Mouse (Mus musculus) left cerebral cortex, adult 11 months (tissue): ENCODE data around the gene Ankrd44.
"Not testable (repeated sequence)": the region's sequence is repeated elsewhere in the genome, so short reads cannot be mapped to it uniquely, and the experiment has no call there.

Experiments
- DNase-seq: peaks from one replicate; pipeline ENCODE4 v3.0.0; 2022; ENCODE audit warnings: low spot score

The Ankrd44 gene

DNA sequence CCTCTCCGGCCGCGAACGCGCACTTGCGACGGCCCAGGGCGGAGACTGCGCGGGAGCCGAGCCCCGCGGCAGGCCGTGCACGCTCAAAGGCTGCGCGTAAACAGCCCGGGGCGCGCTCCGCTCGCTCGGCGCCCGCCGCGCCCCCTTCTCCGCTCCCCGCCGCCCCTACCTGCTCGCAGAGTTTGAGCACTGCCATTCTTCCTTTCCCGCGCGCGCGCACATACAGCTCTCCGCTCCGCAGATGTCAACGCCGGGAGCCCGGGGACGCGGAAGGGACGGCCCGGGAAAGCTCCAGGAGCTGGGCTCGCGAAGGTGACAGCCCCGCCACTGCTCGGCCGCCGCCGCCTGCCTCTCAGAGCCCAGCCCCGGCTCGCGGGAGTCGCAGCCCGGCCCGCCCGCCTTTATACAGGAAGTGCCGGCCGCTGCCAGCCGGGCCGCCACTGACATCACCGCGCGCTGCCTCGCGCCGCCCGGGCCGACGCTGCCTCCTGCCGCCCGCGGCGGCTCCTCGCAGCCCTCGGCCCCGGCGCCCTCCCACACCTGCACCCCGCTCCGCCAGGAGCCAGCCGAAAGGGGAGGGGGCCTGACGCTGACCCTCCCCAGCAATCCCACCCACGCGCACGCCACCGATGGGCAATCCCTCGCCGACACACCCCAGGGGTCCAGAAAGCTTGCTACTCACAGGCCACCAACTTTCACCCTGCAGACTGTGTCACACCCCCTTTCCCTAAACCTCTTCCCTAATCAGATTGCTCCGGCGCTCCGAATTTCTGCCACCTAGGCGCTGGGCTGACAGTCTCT, at the start of gene Ankrd44:
TSS of gene Ankrd44 (minus strand) at position 417 of the 801 bp plus-strand sequence.
- peak; percentile 60 for DNase-seq

GRCm38 (mm10) chr1:54971687-54972404, 45.7 kb upstream of the Ankrd44 start:
- no peak for DNase-seq

DNA sequence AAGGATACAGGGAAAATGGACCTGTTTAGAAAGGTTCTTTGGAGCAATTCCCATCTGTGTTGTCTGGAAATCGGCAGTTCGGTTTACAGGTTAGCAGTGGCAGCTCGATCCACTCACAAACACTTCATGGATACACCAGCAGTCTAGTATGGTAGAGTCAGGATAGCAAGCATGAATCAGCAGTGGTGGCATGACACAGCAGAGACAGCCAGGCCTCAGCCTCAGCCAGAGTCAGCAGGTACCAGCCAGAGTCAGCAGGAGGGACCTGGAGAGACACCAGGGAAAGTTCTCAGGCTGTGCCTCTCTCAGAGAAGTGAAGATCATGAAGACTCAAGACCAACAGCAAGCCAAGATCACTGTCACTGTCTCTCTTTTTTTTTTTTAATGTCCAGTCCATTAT, 40.7 kb upstream of the Ankrd44 start:
- no peak for DNase-seq

DNA sequence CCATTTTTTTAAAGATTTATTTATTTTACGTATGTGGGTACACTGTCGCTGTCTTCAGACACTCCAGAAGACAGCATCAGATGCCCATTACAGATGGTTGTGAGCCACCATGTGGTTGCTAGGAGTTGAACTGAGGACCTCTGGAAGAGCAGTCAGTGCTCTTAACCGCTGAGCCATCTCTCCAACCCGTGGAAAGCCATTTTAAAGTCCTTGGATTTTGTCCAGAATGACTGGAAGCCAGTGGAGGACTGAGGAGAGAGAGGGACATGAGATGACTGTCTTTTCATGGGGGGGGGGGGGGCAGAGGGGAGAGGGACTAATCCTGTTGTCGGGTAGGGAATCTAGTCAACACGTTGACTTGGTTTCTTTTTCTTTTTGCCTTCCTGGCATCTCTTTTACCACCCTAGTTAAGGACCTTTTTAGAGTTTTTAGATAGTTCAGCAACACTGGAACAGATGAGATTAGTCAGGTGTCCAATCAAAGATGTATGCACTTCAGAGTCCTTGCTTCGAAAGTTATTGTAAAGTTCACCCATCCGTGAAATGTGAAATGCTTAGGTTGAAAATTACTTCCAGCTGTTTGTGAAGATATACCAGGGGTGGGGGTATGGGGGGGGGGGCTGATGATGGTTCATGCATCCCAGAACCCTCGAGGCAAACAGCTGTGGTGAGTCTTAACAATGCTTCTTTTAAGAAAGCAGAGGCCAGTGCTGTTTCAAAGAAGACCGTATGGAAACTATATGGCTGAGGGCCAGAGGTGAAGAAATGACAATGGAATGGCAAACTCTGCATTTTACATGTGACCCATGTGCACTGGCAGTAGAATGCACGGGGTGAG, 39.2 kb upstream of the Ankrd44 start:
- no peak for DNase-seq

DNA sequence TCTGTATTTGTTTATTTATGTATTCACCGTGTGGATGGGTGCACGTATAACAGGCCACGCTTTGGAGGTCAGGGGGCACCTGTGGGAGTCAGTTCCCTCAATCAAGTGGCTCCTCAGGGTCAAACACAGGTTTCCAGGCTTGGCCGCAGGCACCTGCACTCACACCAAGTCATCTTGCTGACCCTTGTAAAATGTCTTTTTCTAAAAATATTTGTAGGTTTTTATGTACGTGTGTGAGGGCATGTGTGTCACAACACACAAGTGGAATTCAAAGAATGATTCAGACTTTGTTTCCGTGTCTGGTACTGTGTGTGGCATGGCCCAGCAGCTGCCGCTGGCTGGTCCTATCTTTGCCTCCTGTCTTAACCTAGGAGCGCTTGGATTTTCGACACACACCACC, 35.5 kb upstream of the Ankrd44 start:
- DNase-seq = no peak

GRCm38 (mm10) chr1:54960613-54961165, 34.5 kb upstream of the Ankrd44 start:
- no peak for DNase-seq

DNA sequence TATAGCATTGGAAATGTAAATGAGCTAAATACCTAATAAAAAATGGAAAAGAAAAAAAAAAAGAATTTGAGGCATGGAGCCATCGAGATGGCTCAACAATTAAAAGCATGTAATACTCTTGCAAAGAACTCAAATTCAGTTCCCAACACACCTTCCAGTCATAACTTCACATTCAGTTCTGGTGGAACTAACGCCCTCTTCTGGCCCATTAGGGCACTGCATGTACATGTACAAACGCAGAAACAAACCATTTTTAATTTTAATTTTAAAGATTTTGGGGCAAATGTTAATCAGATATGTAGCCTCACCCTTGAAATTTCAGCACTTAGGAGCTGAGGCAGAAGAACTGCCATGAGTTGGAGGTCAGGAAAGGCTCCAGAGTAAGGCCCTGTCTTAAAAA, 32.3 kb upstream of the Ankrd44 start:
- DNase-seq = no peak

- DNase-seq = not testable (repeated sequence)
These were observed 30.8 kb upstream of the Ankrd44 start for GRCm38 (mm10) chr1:54956995-54957394.

DNA sequence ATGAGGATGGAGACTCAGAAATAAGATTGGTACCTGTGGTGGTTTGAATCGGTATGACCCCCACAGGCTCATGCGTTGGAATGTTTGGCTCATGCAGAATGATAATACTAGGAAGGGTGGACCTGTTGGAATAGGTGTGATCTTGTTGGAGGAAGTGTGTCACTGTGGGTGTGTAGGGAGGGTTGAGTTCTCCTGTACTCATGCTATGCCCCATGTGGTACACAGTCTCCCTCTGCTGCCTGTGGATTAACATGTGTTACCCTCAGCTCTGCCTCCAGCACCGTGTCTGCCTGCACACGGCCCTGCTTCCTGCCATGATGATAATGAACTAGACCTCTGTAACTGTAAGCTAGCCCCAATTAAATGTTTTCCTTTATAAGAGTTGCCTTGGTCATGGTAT, 28.7 kb upstream of the Ankrd44 start:
- DNase-seq = no peak

DNA sequence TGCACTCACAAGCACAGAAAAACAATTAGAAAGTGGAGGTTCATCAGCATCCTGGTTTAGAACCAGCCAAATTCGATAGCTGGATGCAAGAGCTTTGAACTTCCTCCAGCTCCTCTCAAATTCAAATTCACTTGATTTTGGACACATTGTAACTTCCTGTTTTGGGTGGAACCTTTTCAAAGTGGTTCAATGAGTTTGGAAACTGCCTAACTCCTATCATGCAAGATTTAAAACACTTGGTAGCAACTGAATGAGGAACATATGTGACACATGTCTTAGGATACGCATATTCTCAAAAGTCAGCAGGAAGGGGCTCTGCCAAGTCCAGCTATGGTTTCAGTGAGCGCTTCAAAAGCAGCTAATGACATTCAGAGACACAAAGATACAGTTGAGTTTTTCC, 18.5 kb upstream of the Ankrd44 start:
- DNase-seq = no peak

- no peak for DNase-seq
These were observed 9.3 kb upstream of the Ankrd44 start for GRCm38 (mm10) chr1:54935466-54935865.

- no peak for DNase-seq
These were observed 8.7 kb upstream of the Ankrd44 start for GRCm38 (mm10) chr1:54934911-54935310.

GRCm38 (mm10) chr1:54933646-54934045, 7.5 kb upstream of the Ankrd44 start:
- DNase-seq = no peak

DNA sequence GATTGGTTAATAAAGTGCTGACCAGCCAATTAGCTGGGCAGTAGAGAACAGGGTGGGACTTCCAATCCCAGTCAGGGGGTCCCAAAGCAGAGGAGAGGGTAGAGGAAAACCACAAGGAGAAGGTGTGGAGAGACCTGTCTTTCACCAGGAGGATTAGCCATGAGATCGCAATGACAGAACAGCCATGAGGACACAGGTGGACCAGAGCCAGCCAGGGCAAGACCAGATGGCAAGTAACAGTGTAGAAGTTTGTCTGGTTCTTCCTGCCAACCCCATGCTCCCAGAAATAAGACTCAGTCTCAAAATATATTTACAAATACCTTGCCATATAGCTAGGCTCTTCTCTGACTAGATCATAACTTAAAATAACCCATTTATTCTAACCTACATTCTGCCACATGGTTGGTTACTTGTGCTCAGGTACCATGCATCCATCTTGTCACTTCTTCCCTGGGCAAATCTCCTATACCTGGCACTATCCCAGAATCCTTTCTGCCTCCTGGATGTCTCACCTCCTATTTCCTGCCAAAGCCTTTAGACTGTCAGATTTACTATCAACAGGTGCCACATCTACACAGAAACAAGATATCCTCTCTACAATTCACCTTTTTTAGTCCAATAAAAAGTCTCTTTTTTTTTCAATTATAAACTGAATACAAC, 6.4 kb upstream of the Ankrd44 start:
- no peak for DNase-seq

- no peak for DNase-seq
These were observed 5.0 kb upstream of the Ankrd44 start for GRCm38 (mm10) chr1:54931231-54931630.

- no peak for DNase-seq
These were observed 4.5 kb upstream of the Ankrd44 start for GRCm38 (mm10) chr1:54930670-54931200.

DNA sequence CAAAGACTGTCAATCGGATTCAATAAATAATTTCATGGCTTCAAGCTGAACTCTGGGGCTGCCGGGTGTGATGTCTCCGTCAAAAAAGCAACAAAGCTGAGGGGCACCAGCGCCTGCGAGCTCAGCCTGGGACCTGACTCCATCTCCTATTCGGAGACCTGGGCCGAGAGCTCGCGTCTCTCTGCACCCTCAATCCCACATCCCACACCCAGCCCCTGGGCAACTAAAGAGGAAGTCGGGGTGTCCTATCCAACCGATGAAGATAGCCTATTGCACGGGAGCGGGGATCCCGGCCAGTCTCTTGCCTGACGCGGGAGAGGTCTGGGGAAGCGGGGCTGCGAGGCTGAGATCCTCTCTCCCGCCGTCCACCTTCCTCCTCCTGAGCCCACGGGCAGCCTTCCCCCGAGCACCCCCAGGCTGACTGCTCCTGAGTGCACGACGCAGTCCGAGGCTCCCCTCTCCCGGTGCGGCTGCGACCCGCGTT, 694 bp downstream of the Ankrd44 start:
- DNase-seq = no peak

- DNase-seq = no peak
These were observed 1.4 kb downstream of the Ankrd44 start for GRCm38 (mm10) chr1:54924760-54925159.

- DNase-seq = no peak
These were observed 1.9 kb downstream of the Ankrd44 start for GRCm38 (mm10) chr1:54924309-54924685.

DNA sequence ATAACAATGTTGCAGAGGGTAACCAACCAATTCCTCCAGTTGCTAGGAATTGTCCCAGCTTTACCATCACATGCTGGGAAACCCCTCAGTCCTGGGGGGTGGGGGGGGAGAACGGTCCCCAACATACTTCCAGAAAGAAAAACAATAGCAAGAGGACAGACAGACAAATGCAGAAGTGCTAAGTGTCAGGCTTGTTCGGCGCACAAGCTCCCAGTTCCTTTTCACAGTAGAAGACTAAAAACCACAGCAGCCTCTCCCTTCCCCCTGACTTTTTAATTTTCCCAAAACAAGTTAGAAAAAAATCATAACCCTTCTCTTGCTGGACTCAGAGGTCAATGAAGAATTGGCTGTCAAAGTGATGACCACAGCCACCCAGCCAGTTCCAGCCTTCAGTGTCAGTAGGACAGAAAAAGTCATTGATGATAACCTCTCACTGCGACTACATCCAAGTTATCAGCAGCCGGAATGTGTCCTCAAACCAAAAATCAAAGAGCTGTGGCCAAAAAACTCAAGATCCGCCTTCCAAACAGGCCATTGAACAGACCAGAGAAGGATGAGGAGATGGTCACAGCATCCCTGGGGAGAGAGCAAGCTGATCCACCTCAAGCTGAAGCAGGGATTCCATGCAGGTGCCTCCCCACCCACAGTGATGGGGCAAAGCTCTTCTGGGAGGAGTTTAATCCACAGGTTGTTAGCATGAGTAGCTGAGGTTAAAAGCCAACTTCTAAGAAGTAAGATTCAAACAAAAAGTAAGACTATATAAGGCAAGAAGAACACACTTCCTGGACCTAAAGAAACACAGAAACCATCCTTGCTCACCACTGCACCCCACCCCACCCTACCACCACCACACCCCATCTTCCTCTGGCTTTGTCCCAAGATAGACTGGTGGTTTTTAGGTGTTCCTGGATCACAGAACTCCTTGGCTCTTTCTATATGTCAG, 2.5 kb downstream of the Ankrd44 start:
- DNase-seq = no peak
